Mouse (Mus musculus) testis, adult 2 months (tissue): ENCODE results near the gene Trp63.

Experiments used
- CTCF ChIP-seq: fragments of 200-500 bp; IDR thresholded peaks from 2 replicates; pipeline ENCODE4 v1.5.1; 2012; ENCODE audit warnings: low read depth, mild to moderate bottlenecking, inconsistent platforms, low read length, moderate library complexity; ENCODE audit not compliant: control insufficient read depth, insufficient read depth, insufficient replicate concordance
- POLR2A ChIP-seq: fragments of 200-500 bp; IDR thresholded peaks from 2 replicates; pipeline ENCODE4 v1.6.1; 2012; ENCODE audit warnings: low read depth, mild to moderate bottlenecking, inconsistent platforms, low read length, moderate library complexity; ENCODE audit not compliant: control insufficient read depth

- TF ChIP-seq POLR2A, result no peak
- no peak for TF ChIP-seq CTCF
These were observed 152.2 kb downstream of the Trp63 start for GRCm38 (mm10) chr16:25835723-25836122.
